Mouse (Mus musculus): ENCODE results near the gene Cacng7.

GRCm38 (mm10) chr7:3284604-3285003 lies 48.2 kb upstream of the Cacng7 start:
- TF ChIP-seq CTCF (IDR thresholded peaks at IDR 0.05), result no peak
- no peak for TF ChIP-seq EP300 (IDR thresholded peaks at IDR 0.05)
